Mouse (Mus musculus) forebrain, embryonic 14.5 days (tissue): ENCODE measurements around the gene Pnmal2. TPM values are rescaled to one million over a fixed set of nuclear protein-coding genes. Genes with fewer than 3 reads are reported as not detected.

Experiments
- ATAC-seq: fragments of 200-750 bp; cut with Nextera tagmentation; 2 replicates; pipeline ENCODE4 v1.8.0; 2017; ENCODE audit warnings: mild to moderate bottlenecking, moderate library complexity
- DNase-seq: peaks from one replicate; pipeline ENCODE4 v3.0.0-alpha.2; 2015; ENCODE audit warnings: low spot score
- H3K27ac ChIP-seq: fragments of 300-500 bp; sonication (generic); 2 replicates; pipeline ENCODE4 v1.5.1; 2014; ENCODE audit warnings: low read depth, mild to moderate bottlenecking, control low read depth, low read length, moderate library complexity
- H3K27me3 ChIP-seq: fragments of 300-500 bp; sonication (generic); replicated peaks from 2 replicates; pipeline ENCODE4 v1.6.1; 2014; ENCODE audit warnings: low read length, control low read depth, mixed read lengths; ENCODE audit not compliant: control insufficient read depth, insufficient read depth
- H3K36me3 ChIP-seq: fragments of 300-500 bp; sonication (generic); 2 replicates; pipeline ENCODE4 v1.6.1; 2014; ENCODE audit warnings: low read length, control low read depth; ENCODE audit not compliant: control insufficient read depth, insufficient read depth
- H3K4me1 ChIP-seq: fragments of 300-500 bp; sonication (generic); 2 replicates; pipeline ENCODE4 v1.6.1; 2014; ENCODE audit warnings: antibody characterized with exemption, low read length, control low read depth; ENCODE audit not compliant: control insufficient read depth, insufficient read depth
- H3K4me2 ChIP-seq: fragments of 300-500 bp; sonication (generic); 2 replicates; pipeline ENCODE4 v1.6.1; 2014; ENCODE audit warnings: mild to moderate bottlenecking, control low read depth, low read length
- H3K4me3 ChIP-seq: fragments of 300-500 bp; sonication (generic); 2 replicates; pipeline ENCODE4 v1.5.1; 2014; ENCODE audit warnings: low read depth, low read length, control low read depth
- H3K9ac ChIP-seq: fragments of 300-500 bp; sonication (generic); 2 replicates; pipeline ENCODE4 v1.6.1; 2014; ENCODE audit warnings: mild to moderate bottlenecking, low read length, control low read depth, moderate library complexity
- H3K9me3 ChIP-seq: fragments of 300-500 bp; sonication (generic); replicated peaks from 2 replicates; pipeline ENCODE4 v1.6.1; 2016; ENCODE audit warnings: low read length, control low read depth, mixed read lengths; ENCODE audit not compliant: control insufficient read depth
- WGBS: fragments of 180-500 bp; shearing (Covaris S2); extraction: QIAGEN DNeasy Blood & Tissue Kit; methylation state at CpG from one replicate; pipeline ENCODE4 v1.1.7; 2014; 5-methylcytosine and 5-hydroxymethylcytosine counted together
- polyA plus RNA-seq: library from polyadenylated mRNA; unstranded; fragments of >200 nt; fragmentation: Nextera tagmentation; extraction: Ambion mirVana; gene quantifications from 2 replicates; pipeline ENCODE4 v1.2.1, GENCODE M21; 2014

Pnmal2 gene
- polyA plus RNA-seq, 1 experiment from 2014 or later: 48.1 TPM

DNA sequence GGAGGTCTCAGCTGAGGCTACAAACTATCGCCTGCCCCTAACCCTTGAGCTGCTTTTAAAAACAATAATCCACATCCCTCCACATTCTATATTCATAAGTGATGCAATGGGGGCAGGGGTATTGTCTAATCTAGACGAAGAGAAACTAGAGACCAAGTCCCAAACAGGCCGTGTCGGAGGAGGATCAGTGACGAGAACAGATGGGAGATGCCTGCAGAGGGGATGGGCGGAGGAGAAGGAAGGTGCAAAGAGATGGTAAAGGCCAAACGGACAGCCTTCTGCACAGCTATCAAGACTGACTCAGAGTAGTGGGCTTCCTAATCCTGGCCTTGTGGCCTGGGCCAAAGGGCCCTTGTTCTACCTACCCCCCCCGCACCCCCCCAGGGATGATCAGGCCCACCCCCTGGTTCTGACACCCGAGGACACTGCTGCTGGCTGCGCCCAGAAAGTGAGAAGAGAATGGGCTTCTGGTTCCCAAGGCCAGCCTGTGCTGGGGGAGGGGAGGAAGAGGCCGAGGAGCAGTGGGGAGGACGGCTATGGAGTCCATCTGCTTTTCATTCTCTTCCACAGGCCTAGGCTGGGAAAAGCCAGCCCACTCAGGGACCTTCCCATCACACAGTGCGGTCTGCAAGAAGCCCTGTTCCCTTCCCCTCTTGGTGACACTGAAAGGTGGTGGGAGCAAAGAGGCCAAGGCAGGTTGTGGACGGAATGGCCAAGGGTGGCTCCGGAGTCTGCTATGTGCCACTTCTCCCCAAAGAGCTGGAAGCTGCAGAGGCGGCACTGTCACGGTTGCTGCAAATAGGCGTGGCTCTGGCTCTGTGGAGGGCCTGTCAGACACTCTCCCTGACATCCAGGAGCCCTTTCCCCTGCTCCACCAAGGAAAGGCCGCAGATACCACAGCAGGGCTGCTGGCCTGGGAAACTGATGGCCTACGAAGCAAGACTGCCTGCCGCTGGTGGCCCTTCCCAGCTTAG lies 23.4 kb upstream of the Pnmal2 start:
- Histone ChIP-seq H3K4me2 (peak overlapping the region; percentile 93), H3K27ac (peak overlapping the region; percentile 92), H3K4me3 (peak overlapping the region; percentile 83), H3K9ac (peak overlapping the region; percentile 98), H3K36me3 (peaks cover 46% of the 10 kb centered on the region), H3K27me3 (no peaks in the 10 kb centered on the region), H3K9me3 (no peaks in the 10 kb centered on the region), H3K4me1 (peaks cover 28% of the 10 kb centered on the region)
- WGBS: 43% methylated on average over 21 of the region's 21 CpGs
- ATAC-seq (no peak), DNase-seq (peak; percentile 30)

GRCm38 (mm10) chr7:16921881-16922335 lies 22.6 kb upstream of the Pnmal2 start:
- Histone ChIP-seq H3K4me1 (peaks cover 28% of the 10 kb centered on the region), H3K36me3 (peaks cover 38% of the 10 kb centered on the region), H3K27ac (peak overlapping the region; percentile 92), H3K4me2 (peak overlapping the region; percentile 93), H3K9me3 (no peaks in the 10 kb centered on the region), H3K27me3 (no peaks in the 10 kb centered on the region), H3K9ac (peak overlapping the region; percentile 98), H3K4me3 (peak overlapping the region; percentile 83)
- no peak for DNase-seq
- ATAC-seq: no peak
- 36% methylated on average over 6 of the region's 6 CpGs for WGBS

- WGBS: 43% methylated on average over 10 of the region's 10 CpGs
- ATAC-seq: no peak
- Histone ChIP-seq H3K9ac (peak overlapping the region; percentile 98), H3K9me3 (no peaks in the 10 kb centered on the region), H3K27me3 (no peaks in the 10 kb centered on the region), H3K36me3 (peaks cover 33% of the 10 kb centered on the region), H3K27ac (peak overlapping the region; percentile 92), H3K4me2 (peak overlapping the region; percentile 93), H3K4me1 (peaks cover 28% of the 10 kb centered on the region), H3K4me3 (peak overlapping the region; percentile 83)
- peak; percentile 50 for DNase-seq
Observed at GRCm38 (mm10) chr7:16922360-16922973, 22.0 kb upstream of the Pnmal2 start.

GRCm38 (mm10) chr7:16923283-16924036 lies 21.0 kb upstream of the Pnmal2 start:
- Histone ChIP-seq H3K27me3 (no peaks in the 10 kb centered on the region), H3K4me2 (peak overlapping the region; percentile 93), H3K4me3 (peak overlapping the region; percentile 83), H3K9ac (peak overlapping the region; percentile 98), H3K27ac (peak overlapping the region; percentile 92), H3K9me3 (no peaks in the 10 kb centered on the region), H3K4me1 (peaks cover 28% of the 10 kb centered on the region), H3K36me3 (peaks cover 23% of the 10 kb centered on the region)
- no peak for DNase-seq
- WGBS: under 1% methylated on average over 51 of the region's 57 CpGs
- peak; percentile 11 for ATAC-seq

- Histone ChIP-seq H3K27ac (peak within 1 kb of the TSS; percentile 92), H3K4me2 (peak within 1 kb of the TSS; percentile 93), H3K9me3 (no peaks in the 10 kb centered on the region), H3K4me1 (peaks cover 28% of the 10 kb centered on the region), H3K9ac (peak within 1 kb of the TSS; percentile 98), H3K27me3 (no peaks in the 10 kb centered on the region), H3K4me3 (peak within 1 kb of the TSS; percentile 83), H3K36me3 (peaks cover 16% of the 10 kb centered on the region; the same call in 1 of the 2 replicates)
- WGBS: 2% methylated on average over 61 of the region's 64 CpGs
- ATAC-seq (peak; percentile 94), DNase-seq (peak; percentile 100)
Observed at GRCm38 (mm10) chr7:16924037-16924834, 20.2 kb upstream of the Pnmal2 start, which contains the start of gene Calm3. Gene Calm3, minus strand, starts transcription at chr7:16924114.

DNA sequence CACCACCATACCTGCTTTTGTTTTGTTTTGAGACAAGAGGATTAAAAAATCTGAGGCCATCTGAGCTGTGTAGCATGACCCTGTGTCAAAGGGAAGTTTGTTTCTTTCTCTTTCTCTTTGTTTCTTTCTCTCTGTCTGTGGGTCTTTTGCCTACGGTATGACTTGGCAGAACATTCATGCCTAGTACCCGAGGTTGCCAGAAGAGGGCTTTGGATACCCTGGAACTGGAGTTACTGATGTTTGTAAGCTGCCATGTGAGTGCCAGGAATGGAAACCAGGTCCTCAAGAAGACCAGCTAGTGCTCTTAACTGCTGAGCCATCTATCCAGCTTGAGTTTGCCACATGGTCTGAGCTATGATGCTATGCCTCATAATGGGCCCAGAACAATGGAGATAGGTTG lies 16.1 kb upstream of the Pnmal2 start:
- DNase-seq (no peak), ATAC-seq (no peak)
- H3K9me3 ChIP-seq: no peaks in the 10 kb centered on the region
- 34% methylated on average over 2 of the region's 2 CpGs for WGBS
- H3K27ac ChIP-seq: no peak overlapping the region
- H3K4me1 ChIP-seq: peaks cover 2% of the 10 kb centered on the region; the same call in 1 of the 2 replicates
- H3K36me3 ChIP-seq: no peaks in the 10 kb centered on the region
- no peak overlapping the region for H3K4me2 ChIP-seq
- H3K27me3 ChIP-seq: no peaks in the 10 kb centered on the region
- H3K4me3 ChIP-seq: no peak overlapping the region
- H3K9ac ChIP-seq: no peak overlapping the region

- ATAC-seq (peak; percentile 18; the same call in 1 of the 2 replicates), DNase-seq (peak; percentile 80)
- 3% methylated on average over 1 of the region's 1 CpGs for WGBS
- H3K27ac ChIP-seq: no peak overlapping the region
- no peaks in the 10 kb centered on the region for H3K27me3 ChIP-seq
- H3K9me3 ChIP-seq: no peaks in the 10 kb centered on the region
- H3K4me3 ChIP-seq: no peak overlapping the region
- peaks cover 2% of the 10 kb centered on the region; the same call in 1 of the 2 replicates for H3K4me1 ChIP-seq
- no peak overlapping the region for H3K9ac ChIP-seq
- no peak overlapping the region for H3K4me2 ChIP-seq
- H3K36me3 ChIP-seq: no peaks in the 10 kb centered on the region
Observed at GRCm38 (mm10) chr7:16930850-16931249, 13.6 kb upstream of the Pnmal2 start.
